Mouse (Mus musculus) adrenal gland, adult (tissue): ENCODE data around the gene Cenpe.
"Not testable (repeated sequence)": the region's sequence is repeated elsewhere in the genome, so short reads cannot be mapped to it uniquely, and the experiment has no call there.

Experiments
- DNase-seq, 2 experiments: peaks; one replicate each; pipeline ENCODE4 v3.0.0; 2022 to 2023; ENCODE audit warnings: low spot score in 1 of 2; ENCODE audit not compliant: inconsistent age in 2 of 2

The Cenpe gene

DNA sequence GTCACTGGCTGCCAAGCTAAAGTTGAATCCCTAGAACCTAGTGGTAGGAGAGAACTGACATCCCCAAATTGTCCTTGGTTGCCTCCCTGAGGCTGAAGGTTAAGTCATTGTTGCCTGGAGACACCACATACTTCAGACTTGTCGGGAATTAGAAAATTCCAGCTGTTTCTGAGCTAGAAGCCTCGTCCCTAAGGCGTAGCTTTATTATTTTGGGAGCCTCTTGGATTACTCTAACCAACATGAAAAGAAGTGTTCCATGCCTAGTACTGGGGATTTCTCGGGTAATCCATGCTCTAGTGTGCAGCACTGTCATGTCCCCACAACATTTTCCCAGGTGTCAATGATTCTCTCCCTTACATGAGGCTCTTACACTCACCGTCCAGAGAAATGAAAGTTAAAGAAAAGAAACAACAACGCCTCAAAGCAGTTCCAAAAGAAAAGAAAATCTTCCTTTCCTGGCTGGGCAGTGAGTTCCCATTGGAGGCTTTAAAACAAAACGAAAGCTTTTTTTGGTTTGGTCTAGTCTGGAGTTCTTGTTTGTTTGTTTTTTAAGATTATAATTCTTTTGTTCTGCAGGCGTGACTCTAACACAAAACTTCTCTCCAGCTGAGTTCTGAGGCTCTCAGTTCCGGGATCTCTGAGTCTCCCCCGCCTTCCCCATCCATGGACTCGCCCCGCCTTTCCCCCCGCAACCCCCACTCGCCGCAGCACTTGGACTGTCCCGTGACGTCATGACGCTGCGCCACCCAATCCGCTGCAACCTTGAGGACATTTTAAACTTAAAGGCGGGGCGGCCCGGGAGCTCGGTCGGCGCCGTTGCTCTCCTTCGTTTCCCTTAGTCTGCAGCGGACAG, at the start of gene Cenpe:
Gene Cenpe (plus strand): TSS at position 733 of the 853 bp plus-strand sequence.
- peak; percentile 89 to 96 for DNase-seq

DNA sequence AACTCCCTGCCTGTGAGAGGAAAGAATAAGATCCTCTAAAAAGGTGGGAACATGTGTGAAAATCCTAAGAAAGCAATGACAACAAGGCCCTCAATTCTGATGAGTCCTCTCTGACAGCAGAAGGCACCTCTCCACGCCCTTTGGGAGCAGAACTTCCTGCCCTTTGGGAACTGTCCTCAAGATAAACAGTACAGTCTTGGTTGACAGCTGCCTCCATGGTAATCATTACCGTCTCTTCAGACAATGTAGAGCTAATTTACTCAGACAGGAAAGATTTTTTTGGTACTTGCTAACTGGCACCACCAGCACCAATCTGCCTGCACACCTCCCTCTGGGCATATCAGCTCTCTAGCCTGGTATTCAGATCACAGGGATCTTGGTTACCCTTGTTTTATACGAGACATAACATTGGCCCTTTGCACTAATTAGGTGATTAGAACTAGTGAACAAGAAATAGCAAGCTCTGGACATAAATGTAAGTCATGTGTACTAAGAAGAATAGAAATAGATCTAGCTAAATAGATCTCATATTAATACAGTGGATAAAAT, 40.4 kb upstream of the Cenpe start:
- DNase-seq, result no peak

GRCm38 (mm10) chr3:135191861-135192260, 20.5 kb upstream of the Cenpe start:
- no peak for DNase-seq

GRCm38 (mm10) chr3:135198051-135198450, 14.3 kb upstream of the Cenpe start:
- not testable (repeated sequence) for DNase-seq

DNA sequence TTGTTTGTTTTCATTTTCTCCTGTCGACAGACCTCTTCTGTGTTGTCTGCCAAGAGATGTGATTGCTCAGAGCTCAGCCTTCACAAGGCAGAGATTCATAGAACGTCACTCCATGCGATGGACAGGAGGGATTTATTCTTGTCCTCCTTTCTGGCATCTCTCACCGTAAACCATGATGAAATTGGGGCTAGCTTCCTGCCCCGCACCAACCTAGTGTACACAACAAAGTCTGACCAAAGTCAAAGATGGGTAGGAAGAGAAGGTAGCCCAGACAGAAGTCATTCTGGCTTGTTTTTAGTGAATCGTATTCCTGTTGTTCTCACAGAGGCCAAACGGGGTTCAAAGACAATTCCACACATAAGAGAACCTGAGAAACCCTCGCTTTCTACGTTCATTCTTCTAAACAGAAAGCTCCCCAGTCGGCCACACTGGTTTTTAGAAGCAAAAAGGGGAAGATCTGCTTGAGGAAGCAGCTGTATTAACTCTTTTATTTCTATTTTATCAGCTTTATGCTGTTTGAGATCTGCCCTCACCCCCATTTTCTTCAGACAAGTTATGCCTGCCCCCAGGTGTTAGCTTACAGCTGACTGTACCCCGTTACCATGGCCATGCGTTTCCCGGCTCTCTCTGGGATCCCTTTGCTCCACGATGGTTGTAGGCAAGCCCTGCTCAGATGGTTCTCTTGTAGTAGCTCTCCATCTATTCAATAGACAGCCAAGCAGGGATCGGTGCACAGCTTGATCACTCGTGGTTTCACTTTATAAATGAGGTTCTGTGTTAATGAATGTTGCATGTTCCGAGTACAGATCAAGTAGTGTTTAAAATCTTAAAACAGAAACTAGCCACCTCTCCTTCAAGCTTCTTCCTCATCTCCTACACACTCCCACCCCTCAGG, 11.7 kb upstream of the Cenpe start:
- DNase-seq, result no peak

DNA sequence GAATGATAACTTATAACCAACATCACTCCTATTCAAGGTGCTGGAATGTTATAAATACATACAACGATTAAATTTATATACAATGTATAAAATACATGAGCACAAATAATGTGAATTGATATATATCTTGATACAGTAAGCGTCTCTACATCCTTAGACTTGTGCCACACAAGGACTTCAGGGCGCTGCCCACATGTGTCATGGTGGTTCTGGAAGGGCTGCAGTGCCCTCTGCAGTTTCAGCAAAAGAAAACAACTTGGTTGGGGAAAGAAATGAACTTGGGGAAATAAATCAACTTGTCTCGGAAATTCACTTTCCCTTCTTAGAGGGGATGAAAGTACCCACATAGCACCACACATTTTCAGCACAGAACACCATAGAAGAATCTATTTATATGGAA, 5.7 kb upstream of the Cenpe start:
- peak; percentile 33 to 69 for DNase-seq

DNA sequence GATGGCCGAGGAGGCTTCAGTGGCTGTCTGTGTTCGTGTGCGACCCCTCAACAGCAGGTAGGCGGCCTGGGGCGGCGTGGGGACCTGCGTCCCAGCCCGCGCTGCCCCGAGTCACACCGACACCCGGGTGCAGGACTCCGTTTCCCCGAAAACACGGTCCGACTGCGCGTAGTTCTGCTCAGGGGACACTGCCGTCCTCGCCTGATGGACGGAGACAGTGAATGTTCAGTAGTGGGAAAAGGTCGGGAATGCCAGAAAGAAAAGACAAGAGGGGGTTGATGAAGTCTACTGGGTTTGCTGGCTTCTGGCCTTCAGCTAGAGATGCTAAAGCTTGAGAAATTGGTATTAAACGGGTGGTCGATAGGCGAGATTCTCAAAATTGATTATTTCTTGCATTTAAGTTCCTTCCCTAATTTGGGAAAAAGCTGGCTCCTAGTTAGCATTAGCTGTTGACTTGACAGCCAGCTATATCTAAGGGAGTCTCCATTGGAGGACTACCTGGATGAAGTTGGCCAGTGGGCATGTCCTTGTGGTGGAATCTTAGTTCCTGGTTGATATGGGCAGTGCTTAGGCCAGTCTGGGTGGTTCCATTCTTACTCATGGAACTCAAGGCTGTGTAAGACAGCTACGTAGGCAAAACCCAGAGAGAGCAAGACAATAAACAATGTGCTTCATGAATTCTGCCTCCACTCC, 467 bp downstream of the Cenpe start:
- DNase-seq, result peak in 1 of 2 experiments; percentile 28

DNA sequence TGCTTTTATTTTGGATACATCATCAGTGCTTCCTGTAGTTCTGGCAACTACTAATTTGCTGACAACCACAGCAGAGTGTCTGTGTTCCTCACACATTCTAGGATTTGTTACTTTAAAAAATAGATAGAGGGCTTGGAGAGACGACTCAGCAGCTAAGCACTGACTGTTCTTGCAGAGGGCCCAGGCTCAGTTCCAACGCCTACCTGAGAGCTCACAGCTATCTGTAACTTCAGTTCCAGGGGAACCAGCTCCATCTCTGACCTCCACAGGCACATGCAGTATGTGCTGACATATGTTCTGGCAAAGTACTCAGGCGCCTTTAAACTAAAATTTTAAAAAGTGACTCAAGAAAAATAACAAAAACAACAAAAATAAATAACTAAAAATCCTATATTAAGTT, 19.7 kb downstream of the Cenpe start:
- DNase-seq, result no peak

GRCm38 (mm10) chr3:135232462-135232861, 20.1 kb downstream of the Cenpe start:
- DNase-seq, result no peak

DNA sequence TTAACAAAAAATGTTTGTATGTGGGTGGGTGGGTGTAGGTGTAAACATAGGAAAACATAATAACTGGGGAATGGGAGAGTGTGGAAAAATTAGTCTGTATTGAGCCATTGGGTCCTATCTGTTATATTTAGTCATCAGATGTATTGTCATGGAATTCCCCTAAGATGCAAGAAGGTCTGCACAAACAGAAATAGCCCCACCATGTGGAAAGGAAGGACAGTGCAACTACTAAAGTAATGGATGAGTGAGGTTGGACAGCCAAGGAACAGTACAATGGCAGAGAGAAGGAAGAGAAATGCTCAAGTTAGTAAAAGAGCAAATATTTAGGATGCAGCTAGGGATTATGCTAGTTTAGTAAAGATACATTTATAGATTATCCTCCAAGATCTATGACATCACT, 33.4 kb downstream of the Cenpe start:
- DNase-seq, result peak in 1 of 2 experiments; percentile 32

GRCm38 (mm10) chr3:135246828-135247227, 34.5 kb downstream of the Cenpe start:
- no peak for DNase-seq

DNA sequence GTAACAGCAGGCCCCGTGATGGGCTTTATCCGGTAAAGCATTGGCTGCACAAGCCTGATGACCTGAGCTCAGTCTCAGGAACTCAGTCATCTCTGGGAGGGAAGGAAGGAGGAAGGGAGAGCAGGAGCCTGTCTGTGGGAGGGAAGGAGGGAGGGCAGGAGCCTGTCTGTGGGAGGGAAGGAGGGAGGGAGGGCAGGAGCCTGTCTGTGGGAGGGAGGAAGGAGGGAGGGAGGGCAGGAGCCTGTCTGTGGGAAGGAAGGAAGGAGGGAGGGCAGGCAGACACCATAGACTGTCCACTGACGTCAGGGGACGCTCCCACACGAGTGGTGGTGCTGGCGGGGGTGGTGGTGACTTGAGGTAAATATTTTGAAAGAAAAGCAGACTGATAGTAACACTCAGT, 36.8 kb downstream of the Cenpe start:
- DNase-seq, result no peak

GRCm38 (mm10) chr3:135251825-135252224, 39.5 kb downstream of the Cenpe start:
- DNase-seq, result no peak

- no peak for DNase-seq
Observed at GRCm38 (mm10) chr3:135254784-135255183, 42.4 kb downstream of the Cenpe start.

- DNase-seq, result no peak
Observed at GRCm38 (mm10) chr3:135258919-135259318, 46.6 kb downstream of the Cenpe start.

- no peak for DNase-seq
Observed at GRCm38 (mm10) chr3:135260233-135260632, 47.9 kb downstream of the Cenpe start.

DNA sequence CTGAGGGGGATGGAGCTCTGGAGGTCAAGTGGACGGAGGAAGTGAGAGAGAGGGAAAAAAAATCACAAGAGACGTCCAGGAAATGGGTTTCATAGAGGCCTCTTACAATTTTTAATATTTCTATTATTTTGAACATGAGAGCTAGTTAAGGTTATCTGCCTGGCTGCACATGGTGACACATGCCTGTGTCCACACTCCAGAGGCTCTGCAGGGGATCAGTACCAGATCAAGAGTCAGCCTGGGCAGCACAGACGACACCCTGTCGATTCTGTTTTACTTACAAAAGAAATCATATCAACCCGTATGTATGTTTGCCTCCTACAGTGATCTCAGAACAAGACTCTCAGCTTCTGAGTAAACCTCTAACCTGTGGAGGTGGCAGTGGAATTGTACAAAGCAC, 56.3 kb downstream of the Cenpe start:
- DNase-seq, result no peak

DNA sequence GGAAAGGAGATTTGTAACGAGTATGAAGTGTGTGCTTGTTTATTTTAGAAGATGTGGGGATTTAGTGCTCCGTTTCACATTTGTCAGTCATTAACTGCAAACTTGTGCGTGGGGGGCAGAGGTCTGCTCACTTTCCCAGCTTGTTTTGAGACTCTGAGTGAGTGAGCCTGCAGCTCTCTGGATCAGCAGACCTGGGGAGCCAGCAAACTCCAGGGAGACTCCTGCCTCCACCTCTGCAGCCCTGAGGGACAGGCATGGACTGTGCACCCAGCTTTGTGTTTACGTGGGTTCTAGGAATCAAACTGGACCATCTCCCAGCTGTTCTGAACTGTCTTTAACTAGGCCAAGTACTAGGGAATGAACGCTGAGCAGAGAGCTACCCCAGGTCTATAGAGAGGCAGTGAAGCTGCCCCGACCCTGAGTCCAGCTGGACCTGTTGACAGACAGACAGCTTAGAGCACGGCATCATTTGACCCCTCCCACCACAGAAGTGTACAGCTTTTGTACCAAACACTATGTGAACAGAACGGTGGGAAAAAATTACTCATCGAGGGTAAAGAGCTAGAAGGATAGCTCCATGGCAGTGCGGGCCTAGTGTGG, 57.2 kb downstream of the Cenpe start:
- no peak for DNase-seq

DNA sequence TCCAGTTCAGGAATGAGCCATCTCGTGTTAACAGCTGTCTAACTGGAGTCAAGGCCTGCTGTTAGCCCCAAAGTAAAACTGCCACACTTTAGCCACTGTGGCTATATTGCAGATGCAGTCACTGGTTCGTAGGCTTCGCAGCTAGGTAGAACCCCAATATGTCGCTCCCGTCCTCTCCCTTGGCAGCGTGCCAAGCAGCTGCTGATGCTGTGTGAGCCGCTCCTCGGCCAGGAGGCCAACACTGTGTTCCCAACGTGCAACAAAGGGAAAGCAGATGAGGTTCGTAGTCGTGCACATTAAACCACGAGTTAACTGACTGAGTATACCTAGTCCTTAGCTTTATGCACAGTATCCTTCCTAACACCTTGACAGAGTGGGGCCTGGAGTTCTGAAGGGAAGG, 60.3 kb downstream of the Cenpe start:
- DNase-seq, result no peak

- no peak for DNase-seq
Observed at GRCm38 (mm10) chr3:135273047-135273446, 60.7 kb downstream of the Cenpe start.

GRCm38 (mm10) chr3:135280160-135280559, 67.8 kb downstream of the Cenpe start:
- no peak for DNase-seq
